ENCODE assay signal across 24 mouse cellular contexts in the genomic region with DNA sequence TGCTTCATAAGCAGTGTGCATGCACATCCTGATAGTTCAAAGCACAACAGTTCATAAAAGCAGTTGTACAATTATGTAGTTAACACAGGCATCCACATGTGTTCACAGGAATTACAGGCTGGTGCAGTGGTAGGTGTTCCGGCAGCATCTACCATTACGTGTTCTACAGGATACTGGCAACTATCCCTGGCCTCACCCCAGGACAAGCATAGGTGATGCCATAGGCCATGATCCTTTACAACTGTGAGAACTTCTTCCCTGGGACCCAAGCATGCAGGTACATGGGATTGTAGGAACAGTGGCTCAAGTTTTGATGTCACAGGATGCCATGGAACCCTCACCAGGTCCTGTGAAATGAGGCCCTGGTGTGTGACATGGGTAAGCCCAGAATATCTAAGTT. TPM values are rescaled to one million over a fixed set of nuclear protein-coding genes. Genes with fewer than 3 reads are reported as not detected.
DNase-seq lines count a peak whose midpoint lies in the region; ATAC-seq and TF ChIP-seq lines count a peak whose summit lies in the region.
"Had no signal": no experiment of that assay in that cellular context is flagged by ENCODE, and none has a peak within 500 bp of the region (broad histone marks: within the 10 kb centered on the region; RNA-seq: fewer than 3 reads in every experiment).

No protein-coding gene starts in this region.

- H3K4me3 ChIP-seq in midbrain, embryonic 10.5 days = no peak overlapping the region
- no peak overlapping the region for H3K4me3 ChIP-seq in midbrain, embryonic 15.5 days
- H3K4me3 ChIP-seq in MEL (ENCODE audit: control insufficient read depth in 1 of 2, insufficient read depth in 1 of 2, low read depth in 2 of 2, low read length in 2 of 2) = no peak overlapping the region
- no peak overlapping the region for H3K4me3 ChIP-seq in embryonic fibroblast, embryonic 13.5 days (ENCODE audit: insufficient read depth, low read length)
- no peak overlapping the region for H3K4me3 ChIP-seq in stomach, postnatal 0 days (ENCODE audit: low read depth, low read length)
- no peak overlapping the region for H3K4me3 ChIP-seq in intestine, embryonic 16.5 days (ENCODE audit: low read length)
- H3K4me3 ChIP-seq: embryonic facial prominence, embryonic 10.5 days; embryonic facial prominence, embryonic 12.5 days; erythroblast, embryonic 14.5 days; forebrain, embryonic 10.5 days; forebrain, embryonic 12.5 days had no signal

- TF ChIP-seq RAD21 in MEL (IDR thresholded peaks at IDR 0.05; ENCODE audit: low read depth, low read length) = no peak

- H3K79me2 ChIP-seq in MEL (ENCODE audit: control insufficient read depth, insufficient read depth, low read length, poor library complexity) = no peaks in the 10 kb centered on the region

- WGBS in midbrain, embryonic 10.5 days = 96% methylated on average over 2 of the region's 2 CpGs
- 98% methylated on average over 2 of the region's 2 CpGs for WGBS in midbrain, embryonic 15.5 days
- WGBS in stomach, postnatal 0 days = 89% methylated on average over 2 of the region's 2 CpGs
- WGBS in intestine, embryonic 16.5 days = 96% methylated on average over 2 of the region's 2 CpGs

- DNase-seq in midbrain, embryonic 10.5 days (ENCODE audit: low spot score) = peak; percentile 8
- no peak for DNase-seq in MEL (ENCODE audit: low read depth, low spot score)
- DNase-seq in stomach, postnatal 0 days (ENCODE audit: low spot score) = peak; percentile 11
- DNase-seq: adrenal gland, adult 8-10 months; adrenal gland, postnatal 14 days; adrenal gland, postnatal 36 days; cerebellum, adult 11-12 months; cerebellum, adult 2 months; cerebellum, adult 9-10 months; cerebellum, postnatal 10 days; cerebellum, postnatal 25 days had no signal

- ATAC-seq in midbrain, embryonic 15.5 days (replicated peaks) = no peak
- ATAC-seq in stomach, postnatal 0 days (ENCODE audit: low FRiP score, low TSS enrichment) = no peak
- ATAC-seq in intestine, embryonic 16.5 days = no peak
- no peak for ATAC-seq in granulocyte monocyte progenitor cell, adult 5-6 weeks (replicated peaks; ENCODE audit: poor library complexity, severe bottlenecking)
- ATAC-seq: activated CD4-positive, CD25-positive, alpha-beta regulatory T cell, adult 4 months; forebrain, embryonic 14.5 days; forebrain, embryonic 16.5 days; Patski had no signal

- H3K27me3 ChIP-seq in midbrain, embryonic 10.5 days (ENCODE audit: low read depth, poor library complexity, severe bottlenecking) = no peaks in the 10 kb centered on the region
- H3K27me3 ChIP-seq in midbrain, embryonic 15.5 days (replicated peaks) = no peaks in the 10 kb centered on the region
- no peaks in the 10 kb centered on the region for H3K27me3 ChIP-seq in MEL (ENCODE audit: control insufficient read depth in 1 of 2, insufficient read depth in 2 of 2, low read length in 2 of 2)
- no peaks in the 10 kb centered on the region for H3K27me3 ChIP-seq in stomach, postnatal 0 days (ENCODE audit: control insufficient read depth, insufficient read depth, low read length)
- H3K27me3 ChIP-seq in intestine, embryonic 16.5 days (replicated peaks; ENCODE audit: control insufficient read depth, insufficient read depth, low read length) = no peaks in the 10 kb centered on the region
- H3K27me3 ChIP-seq: embryonic facial prominence, embryonic 12.5 days; forebrain, embryonic 12.5 days; Patski had no signal

- TF ChIP-seq POLR2A in MEL (IDR thresholded peaks at IDR 0.05; ENCODE audit: control insufficient read depth in 1 of 2, insufficient read depth in 1 of 2, low read depth in 1 of 2, low read length in 2 of 2, poor library complexity in 1 of 2) = no peak
- TF ChIP-seq POLR2A in embryonic fibroblast, embryonic 13.5 days (IDR thresholded peaks at IDR 0.05; ENCODE audit: low read depth, low read length) = 0 out of 2 replicates have a peak, but pooled peaks have one; percentile 12

- H3K36me3 ChIP-seq in midbrain, embryonic 10.5 days = peaks cover 92% of the 10 kb centered on the region
- H3K36me3 ChIP-seq in midbrain, embryonic 15.5 days (replicated peaks) = peaks cover 51% of the 10 kb centered on the region
- peaks cover 0 to 2% of the 10 kb centered on the region in 2 experiments; a peak in 2 of 4 replicates for H3K36me3 ChIP-seq in MEL (ENCODE audit: control insufficient read depth in 1 of 2, insufficient read depth in 2 of 2, low read length in 2 of 2)
- H3K36me3 ChIP-seq in stomach, postnatal 0 days (ENCODE audit: control insufficient read depth, insufficient read depth, low read length) = peaks cover 19% of the 10 kb centered on the region
- peaks cover 28% of the 10 kb centered on the region for H3K36me3 ChIP-seq in intestine, embryonic 16.5 days (ENCODE audit: control insufficient read depth, insufficient read depth, low read length)

- TF ChIP-seq EP300 in MEL (IDR thresholded peaks at IDR 0.05; ENCODE audit: low read depth in 1 of 2, low read length in 2 of 2) = no peak
- no peak for TF ChIP-seq EP300 in stomach, postnatal 0 days (optimal IDR thresholded peaks at IDR 0.05)

- no peaks in the 10 kb centered on the region for H3K4me1 ChIP-seq in midbrain, embryonic 10.5 days
- H3K4me1 ChIP-seq in midbrain, embryonic 15.5 days = no peaks in the 10 kb centered on the region
- no peaks in the 10 kb centered on the region for H3K4me1 ChIP-seq in MEL (ENCODE audit: control insufficient read depth in 1 of 2, insufficient read depth in 2 of 2, low read length in 2 of 2)
- H3K4me1 ChIP-seq in embryonic fibroblast, embryonic 13.5 days (ENCODE audit: control insufficient read depth, insufficient read depth, low read length) = peaks cover 7% of the 10 kb centered on the region
- H3K4me1 ChIP-seq in stomach, postnatal 0 days (replicated peaks; ENCODE audit: control insufficient read depth, insufficient read depth) = no peaks in the 10 kb centered on the region
- 0 out of 2 replicates have a peak, but pooled peaks cover 5% of the 10 kb centered on the region for H3K4me1 ChIP-seq in intestine, embryonic 16.5 days (ENCODE audit: control insufficient read depth, insufficient read depth, low read length)
- H3K4me1 ChIP-seq: forebrain, embryonic 12.5 days had no signal

- H3K4me2 ChIP-seq in midbrain, embryonic 15.5 days = no peak overlapping the region
- H3K4me2 ChIP-seq in stomach, postnatal 0 days (replicated peaks; ENCODE audit: low read depth) = no peak overlapping the region
- H3K4me2 ChIP-seq in intestine, embryonic 16.5 days (ENCODE audit: low read depth, low read length) = no peak overlapping the region
- H3K4me2 ChIP-seq: embryonic facial prominence, embryonic 12.5 days; forebrain, embryonic 12.5 days had no signal

- no peak overlapping the region for H3K9ac ChIP-seq in midbrain, embryonic 15.5 days
- H3K9ac ChIP-seq in MEL (ENCODE audit: control insufficient read depth, low read depth, low read length, poor library complexity, severe bottlenecking) = no peak overlapping the region
- no peak overlapping the region for H3K9ac ChIP-seq in stomach, postnatal 0 days (ENCODE audit: low read length)
- H3K9ac ChIP-seq in intestine, embryonic 16.5 days (ENCODE audit: low read depth, low read length) = no peak overlapping the region
- H3K9ac ChIP-seq: embryonic facial prominence, embryonic 12.5 days; forebrain, embryonic 12.5 days had no signal

- peaks cover 35% of the 10 kb centered on the region for H3K9me3 ChIP-seq in midbrain, embryonic 10.5 days (replicated peaks)
- peaks cover 19% of the 10 kb centered on the region for H3K9me3 ChIP-seq in midbrain, embryonic 15.5 days
- no peaks in the 10 kb centered on the region for H3K9me3 ChIP-seq in MEL (replicated peaks; ENCODE audit: insufficient read depth, low read length)
- H3K9me3 ChIP-seq in stomach, postnatal 0 days (ENCODE audit: control insufficient read depth, low read length) = peaks cover 8% of the 10 kb centered on the region
- H3K9me3 ChIP-seq in intestine, embryonic 16.5 days (ENCODE audit: control insufficient read depth, low read length) = peaks cover 19% of the 10 kb centered on the region

- no peak for TF ChIP-seq CTCF in MEL (IDR thresholded peaks at IDR 0.05 in 2 of 3, conservative IDR thresholded peaks at IDR 0.05 in 1 of 3; ENCODE audit: control insufficient read depth in 1 of 3, insufficient read depth in 1 of 3, low read depth in 2 of 3, low read length in 3 of 3, poor library complexity in 1 of 3, severe bottlenecking in 1 of 3)
- TF ChIP-seq CTCF in embryonic fibroblast, embryonic 13.5 days (IDR thresholded peaks at IDR 0.05; ENCODE audit: borderline replicate concordance, insufficient read depth, low read length) = no peak
- TF ChIP-seq CTCF in stomach, postnatal 0 days (IDR thresholded peaks at IDR 0.05; ENCODE audit: low read depth) = no peak

- no peak overlapping the region for H3K27ac ChIP-seq in midbrain, embryonic 10.5 days (replicated peaks)
- H3K27ac ChIP-seq in midbrain, embryonic 15.5 days = no peak overlapping the region
- H3K27ac ChIP-seq in MEL (ENCODE audit: control insufficient read depth, low read depth, low read length) = no peak overlapping the region
- no peak overlapping the region for H3K27ac ChIP-seq in embryonic fibroblast, embryonic 13.5 days (ENCODE audit: insufficient read depth, low read length)
- H3K27ac ChIP-seq in stomach, postnatal 0 days (replicated peaks) = no peak overlapping the region
- no peak overlapping the region for H3K27ac ChIP-seq in intestine, embryonic 16.5 days (ENCODE audit: low read length)
- H3K27ac ChIP-seq: embryonic facial prominence, embryonic 10.5 days; embryonic facial prominence, embryonic 12.5 days; forebrain, embryonic 10.5 days; forebrain, embryonic 12.5 days had no signal

RNA-seq across cellular contexts. Expression of a gene that starts 9.5 kb away (rescaled TPM):
- 108 and 127 TPM in 2 replicates for polyA plus RNA-seq in midbrain, embryonic 10.5 days (2016; fragmentation: Nextera tagmentation; extraction: Ambion mirVana)
- polyA plus RNA-seq in midbrain, embryonic 15.5 days (2015; fragmentation: Nextera tagmentation; extraction: Ambion mirVana) = 539 and 549 TPM in 2 replicates
- 51.0 and 54.1 TPM in 2 replicates for total RNA-seq in MEL (2012; rRNA removed)
- polyA plus RNA-seq in MEL (2012; ENCODE audit: insufficient read depth in 1 of 2, insufficient read length in 2 of 2, low read depth in 1 of 2, low replicate concordance in 2 of 2, missing spikeins in 1 of 2) = 10 to 100 TPM in 1 of 2 experiments, not detected in 1; 57.9 TPM
- polyA plus RNA-seq in embryonic fibroblast, embryonic 13.5 days (2011; ENCODE audit: insufficient read length, low read depth, missing spikeins) = 90.8 and 91.0 TPM in 2 replicates
- 50.6 and 51.9 TPM in 2 replicates for polyA plus RNA-seq in stomach, postnatal 0 days (2015; fragmentation: Nextera tagmentation; extraction: Ambion mirVana)
- polyA plus RNA-seq in intestine, embryonic 16.5 days (2015; fragmentation: Nextera tagmentation; extraction: Ambion mirVana) = 74.4 and 76.8 TPM in 2 replicates
- total RNA-seq in granulocyte monocyte progenitor cell, adult 5-6 weeks (2014; fragmentation: Nextera tagmentation) = 5.9 and 6.0 TPM in 2 replicates
- 4.8 and 7.1 TPM in 2 replicates for total RNA-seq in granulocyte monocyte progenitor cell, adult 5-6 weeks (2017)

RNA-seq across cellular contexts. Expression of a gene that starts 10.6 kb away (rescaled TPM):
- polyA plus RNA-seq in midbrain, embryonic 10.5 days (2016; fragmentation: Nextera tagmentation; extraction: Ambion mirVana) = 16.2 and 18.1 TPM in 2 replicates
- 19.2 and 20.5 TPM in 2 replicates for polyA plus RNA-seq in midbrain, embryonic 15.5 days (2015; fragmentation: Nextera tagmentation; extraction: Ambion mirVana)
- total RNA-seq in MEL (2012; rRNA removed) = 14.3 and 18.1 TPM in 2 replicates
- 10 to 100 TPM in 1 of 2 experiments, not detected in 1; 14.5 TPM for polyA plus RNA-seq in MEL (2012; ENCODE audit: insufficient read depth in 1 of 2, insufficient read length in 2 of 2, low read depth in 1 of 2, low replicate concordance in 2 of 2, missing spikeins in 1 of 2)
- polyA plus RNA-seq in embryonic fibroblast, embryonic 13.5 days (2011; ENCODE audit: insufficient read length, low read depth, missing spikeins) = 7.2 and 9.1 TPM in 2 replicates
- 5.4 and 5.5 TPM in 2 replicates for polyA plus RNA-seq in stomach, postnatal 0 days (2015; fragmentation: Nextera tagmentation; extraction: Ambion mirVana)
- 7.4 and 8.1 TPM in 2 replicates for polyA plus RNA-seq in intestine, embryonic 16.5 days (2015; fragmentation: Nextera tagmentation; extraction: Ambion mirVana)
- total RNA-seq in granulocyte monocyte progenitor cell, adult 5-6 weeks (2014; fragmentation: Nextera tagmentation) = 4.3 and 6.0 TPM in 2 replicates
- 4.3 and 5.6 TPM in 2 replicates for total RNA-seq in granulocyte monocyte progenitor cell, adult 5-6 weeks (2017)

RNA-seq across cellular contexts. Expression of a gene that starts 11.8 kb away (rescaled TPM):
- polyA plus RNA-seq in midbrain, embryonic 10.5 days (2016; fragmentation: Nextera tagmentation; extraction: Ambion mirVana) = 9.5 and 11.3 TPM in 2 replicates
- polyA plus RNA-seq in midbrain, embryonic 15.5 days (2015; fragmentation: Nextera tagmentation; extraction: Ambion mirVana) = 13.8 and 15.4 TPM in 2 replicates
- total RNA-seq in MEL (2012; rRNA removed) = 0.12 TPM in 1 of 2 replicates, not detected in the other
- polyA plus RNA-seq in MEL (2012; ENCODE audit: insufficient read depth in 1 of 2, insufficient read length in 2 of 2, low read depth in 1 of 2, low replicate concordance in 2 of 2, missing spikeins in 1 of 2) = 1 to 10 TPM in 1 of 2 experiments, not detected in 1; 1.3 TPM
- polyA plus RNA-seq in embryonic fibroblast, embryonic 13.5 days (2011; ENCODE audit: insufficient read length, low read depth, missing spikeins) = 4.4 and 6.1 TPM in 2 replicates
- polyA plus RNA-seq in stomach, postnatal 0 days (2015; fragmentation: Nextera tagmentation; extraction: Ambion mirVana) = 3.4 and 3.8 TPM in 2 replicates
- 4.3 and 4.6 TPM in 2 replicates for polyA plus RNA-seq in intestine, embryonic 16.5 days (2015; fragmentation: Nextera tagmentation; extraction: Ambion mirVana)
- total RNA-seq in granulocyte monocyte progenitor cell, adult 5-6 weeks (2014; fragmentation: Nextera tagmentation) = 2.8 and 3.4 TPM in 2 replicates
- 1.5 and 2.9 TPM in 2 replicates for total RNA-seq in granulocyte monocyte progenitor cell, adult 5-6 weeks (2017)
- polyA plus RNA-seq: erythroblast, embryonic 14.5 days had no signal
